Mouse (Mus musculus) MEL-GATA-1-ER (cell line): ENCODE measurements around the gene Tmem217.

ENCODE experiments used
- DNase-seq: peaks from one replicate; pipeline ENCODE4 v3.0.0-alpha.2; 2012; ENCODE audit warnings: low read depth; ENCODE audit errors: extremely low read depth

The Tmem217 gene

GRCm38 (mm10) chr17:29489971-29490712 lies 62.0 kb downstream of the Tmem217 start:
- DNase-seq = peak; percentile 90

- peak; percentile 76 for DNase-seq
Observed at GRCm38 (mm10) chr17:29488978-29489970, 62.9 kb downstream of the Tmem217 start.

- DNase-seq = no peak
Observed at GRCm38 (mm10) chr17:29488257-29488977, 63.8 kb downstream of the Tmem217 start.

- no peak for DNase-seq
Observed at GRCm38 (mm10) chr17:29485336-29486233, 66.6 kb downstream of the Tmem217 start.

- no peak for DNase-seq
Observed at GRCm38 (mm10) chr17:29484431-29484830, 67.8 kb downstream of the Tmem217 start.

- DNase-seq = no peak
Observed at GRCm38 (mm10) chr17:29483282-29483681, 68.9 kb downstream of the Tmem217 start.

- no peak for DNase-seq
Observed at GRCm38 (mm10) chr17:29482632-29483031, 69.6 kb downstream of the Tmem217 start.

- no peak for DNase-seq
Observed at GRCm38 (mm10) chr17:29480256-29480655, 71.9 kb downstream of the Tmem217 start.

- peak; percentile 50 for DNase-seq
Observed at GRCm38 (mm10) chr17:29478271-29478670, 73.9 kb downstream of the Tmem217 start.

- DNase-seq = no peak
Observed at GRCm38 (mm10) chr17:29477357-29477756, 74.8 kb downstream of the Tmem217 start.

- no peak for DNase-seq
Observed at GRCm38 (mm10) chr17:29476461-29476860, 75.7 kb downstream of the Tmem217 start.
